Mouse (Mus musculus) right cerebral cortex, postnatal 10 days (tissue): ENCODE measurements around the gene Hap1.
"Not testable (repeated sequence)": the region's sequence is repeated elsewhere in the genome, so short reads cannot be mapped to it uniquely, and the experiment has no call there.

Source experiments
- DNase-seq, 2 experiments: peaks; one replicate each; pipeline ENCODE4 v3.0.0; 2021; ENCODE audit warnings: low spot score in 2 of 2

The Hap1 gene

GRCm38 (mm10) chr11:100355151-100355951 lies 577 bp downstream of the Hap1 start:
- DNase-seq, result peak; percentile 70 to 80

DNA sequence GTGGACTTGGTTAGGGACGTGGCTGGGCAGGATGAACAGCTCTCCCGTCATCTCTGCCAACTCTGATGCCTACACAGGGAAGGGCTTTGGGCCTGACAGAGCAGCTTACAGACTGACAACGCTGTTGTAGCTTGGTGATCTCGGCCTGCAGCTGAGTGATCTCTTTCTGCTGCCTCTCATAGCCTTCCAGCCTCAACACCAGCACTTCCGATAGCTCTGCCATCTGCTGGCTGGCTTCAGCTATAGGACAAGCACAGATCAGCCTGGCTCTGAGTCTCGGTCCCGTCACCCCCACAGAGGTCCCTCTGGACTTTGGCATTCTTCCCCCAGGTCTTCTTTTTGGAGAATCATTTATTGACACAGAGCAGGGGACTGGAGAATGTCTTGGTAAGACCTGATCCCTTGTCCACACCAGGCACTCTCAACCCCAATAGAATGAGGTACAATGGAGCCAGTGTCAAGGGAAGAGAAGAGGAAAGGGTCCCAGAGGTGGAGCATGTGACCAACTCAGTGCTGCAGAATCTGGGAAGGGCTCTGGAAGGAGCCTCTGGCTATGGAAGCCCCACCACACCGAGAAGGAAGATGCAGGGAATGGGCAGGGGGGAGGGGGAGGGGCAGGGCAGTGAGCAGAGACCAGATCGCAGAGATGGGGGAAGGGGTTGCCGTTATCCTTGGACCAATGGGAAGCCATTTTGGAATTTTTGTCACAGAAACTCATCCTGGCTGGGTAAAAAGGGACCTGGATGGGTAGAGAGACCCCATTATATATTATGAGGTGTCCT lies 3.7 kb downstream of the Hap1 start:
- DNase-seq, result peak in 1 of 2 experiments; percentile 66

DNA sequence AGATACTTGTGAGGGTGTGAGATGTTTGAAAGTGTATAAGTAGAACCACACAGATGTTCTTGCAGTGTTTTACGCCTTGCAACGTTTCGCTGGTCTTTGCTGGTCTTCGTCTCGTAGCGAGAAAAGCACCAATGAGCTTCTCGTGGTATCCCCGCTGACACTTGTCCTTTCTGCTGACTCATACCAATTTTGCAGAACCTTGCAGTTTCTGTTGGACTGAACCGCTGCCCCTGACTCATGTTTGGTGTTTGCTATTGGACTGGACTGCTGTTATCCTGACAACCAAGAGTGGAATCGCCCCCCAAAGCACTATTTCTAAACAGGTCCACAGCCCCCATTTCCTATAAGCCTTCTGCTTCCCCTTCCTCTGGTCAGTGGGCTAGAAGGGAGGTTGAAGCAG lies 11.7 kb downstream of the Hap1 start:
- DNase-seq, result no peak

DNA sequence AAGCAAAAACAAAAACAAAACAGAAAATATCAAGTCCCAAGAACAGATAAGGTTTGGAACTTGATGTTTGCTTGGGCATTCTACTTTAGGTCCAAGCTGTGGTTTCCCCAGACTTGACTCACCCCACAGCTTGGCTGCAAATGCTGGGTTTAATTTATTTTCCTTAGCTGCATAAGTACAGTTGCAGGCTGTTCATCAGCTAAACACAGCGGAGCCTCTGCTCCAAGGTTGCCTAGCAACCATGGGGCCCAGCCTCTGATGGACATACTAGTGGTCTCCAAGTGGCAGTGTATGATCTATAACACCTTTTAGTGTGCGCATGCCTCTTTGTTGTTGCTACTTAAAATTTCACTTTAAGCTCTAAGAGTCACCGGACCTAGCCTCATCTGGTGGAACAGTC lies 20.2 kb downstream of the Hap1 start:
- DNase-seq, result no peak

DNA sequence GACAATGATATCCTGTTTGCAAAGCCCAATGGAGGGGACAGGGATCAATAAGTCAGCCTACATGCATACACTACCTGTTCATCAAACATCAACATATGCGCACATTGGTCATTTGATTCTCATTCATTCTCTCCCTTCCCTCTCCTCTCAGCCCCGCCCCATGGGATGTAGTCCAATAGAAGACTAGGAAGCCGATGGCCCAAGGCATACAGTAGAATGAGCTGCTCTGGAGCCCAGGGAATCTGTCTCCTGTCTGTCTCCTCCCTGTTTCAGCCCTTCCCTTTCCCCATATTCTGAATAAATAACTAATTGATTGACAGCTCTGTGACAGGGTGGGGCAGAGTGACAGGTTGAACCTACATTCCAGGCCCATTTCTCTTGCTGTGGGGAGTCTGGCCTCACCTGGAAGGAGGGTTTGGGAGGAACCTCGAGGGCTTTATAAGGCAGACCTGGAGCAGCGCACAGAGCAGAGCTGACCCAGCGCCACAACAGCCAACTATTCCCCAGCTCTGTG lies 21.9 kb downstream of the Hap1 start, which contains the start of gene Gast:
Gene Gast (plus strand): TSS at position 464 of the 514 bp plus-strand sequence.
- DNase-seq, result peak in 1 of 2 experiments; percentile 23

DNA sequence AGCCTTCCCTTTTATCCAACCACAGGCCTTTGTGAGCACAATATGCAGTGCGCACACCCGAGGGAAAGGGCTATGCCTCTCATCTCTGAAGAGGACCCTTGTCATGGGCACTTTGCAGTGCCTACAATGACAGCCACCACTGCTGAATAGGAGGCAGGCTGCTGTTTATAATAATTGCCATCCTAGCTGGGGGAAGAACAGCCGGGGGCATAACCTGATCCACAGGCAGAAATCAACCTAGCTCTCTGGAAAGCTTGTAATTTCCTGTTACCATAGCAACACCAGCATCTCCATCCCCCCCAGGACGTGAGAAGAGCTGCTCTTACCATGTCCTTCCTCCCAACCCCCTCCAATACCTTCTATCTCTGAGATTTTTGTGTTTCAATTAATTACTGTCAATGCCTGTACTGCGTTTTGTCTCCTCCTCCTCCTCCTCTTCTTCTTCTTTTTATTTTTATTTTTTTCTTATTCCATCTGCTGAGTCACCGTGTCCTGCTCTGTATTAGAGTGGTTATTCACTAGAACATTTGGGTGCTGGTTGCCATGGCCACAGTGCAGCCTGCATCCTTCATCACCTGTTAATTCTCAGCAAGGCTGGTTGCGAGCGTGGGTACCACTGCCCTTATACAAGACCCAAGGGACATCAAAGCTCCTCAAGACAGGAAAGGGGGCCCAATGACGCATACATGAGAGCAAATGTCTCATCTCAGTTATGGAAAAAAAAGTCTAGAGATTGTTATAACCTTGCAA lies 23.0 kb downstream of the Hap1 start:
- DNase-seq, result peak; percentile 60 to 74

GRCm38 (mm10) chr11:100330816-100331375 lies 25.0 kb downstream of the Hap1 start:
- not testable (repeated sequence) for DNase-seq

GRCm38 (mm10) chr11:100330235-100330634 lies 25.7 kb downstream of the Hap1 start:
- no peak for DNase-seq

DNA sequence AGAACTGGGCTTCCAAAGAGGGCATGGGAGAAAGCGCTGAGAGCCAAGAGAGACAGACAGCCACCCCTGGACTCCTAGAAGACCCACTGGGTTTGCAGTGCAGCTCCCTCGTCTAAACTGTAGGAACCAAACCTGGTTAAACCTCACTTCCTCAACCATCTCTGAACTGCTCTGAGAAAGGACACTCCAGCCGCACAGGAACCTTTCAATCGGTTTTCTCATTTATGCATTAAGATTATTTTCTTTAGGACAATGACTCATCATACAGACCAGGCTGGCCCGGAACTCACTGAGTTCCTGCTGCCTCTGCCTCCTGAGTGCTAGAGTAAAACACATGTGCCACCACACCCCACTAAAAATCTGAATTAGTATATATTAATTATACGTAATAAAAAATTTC lies 28.2 kb downstream of the Hap1 start:
- DNase-seq, result no peak

DNA sequence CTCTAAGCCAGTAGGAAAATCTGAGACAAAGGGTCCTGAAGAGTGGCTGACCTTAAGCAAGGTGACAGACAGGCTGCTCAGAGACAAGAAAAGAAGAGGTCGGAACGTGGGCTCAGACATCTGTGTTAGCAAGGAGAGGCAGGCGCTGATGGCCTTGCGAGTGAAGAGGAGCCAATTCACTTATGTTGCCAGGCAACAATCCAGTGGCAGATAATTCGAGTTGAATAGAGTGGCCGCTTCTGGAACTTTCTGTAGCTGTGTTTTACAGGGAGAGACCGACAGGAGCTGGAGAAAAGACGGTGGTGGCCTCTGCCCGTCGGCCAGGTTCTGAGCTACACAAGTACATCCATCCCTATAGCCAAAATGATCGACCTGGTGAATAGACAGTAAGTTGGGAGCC lies 28.6 kb downstream of the Hap1 start:
- no peak for DNase-seq

GRCm38 (mm10) chr11:100325062-100325629 lies 30.8 kb downstream of the Hap1 start:
- no peak for DNase-seq

- peak in 1 of 2 experiments; percentile 64 for DNase-seq
Measured at GRCm38 (mm10) chr11:100323578-100323977, 32.4 kb downstream of the Hap1 start.

DNA sequence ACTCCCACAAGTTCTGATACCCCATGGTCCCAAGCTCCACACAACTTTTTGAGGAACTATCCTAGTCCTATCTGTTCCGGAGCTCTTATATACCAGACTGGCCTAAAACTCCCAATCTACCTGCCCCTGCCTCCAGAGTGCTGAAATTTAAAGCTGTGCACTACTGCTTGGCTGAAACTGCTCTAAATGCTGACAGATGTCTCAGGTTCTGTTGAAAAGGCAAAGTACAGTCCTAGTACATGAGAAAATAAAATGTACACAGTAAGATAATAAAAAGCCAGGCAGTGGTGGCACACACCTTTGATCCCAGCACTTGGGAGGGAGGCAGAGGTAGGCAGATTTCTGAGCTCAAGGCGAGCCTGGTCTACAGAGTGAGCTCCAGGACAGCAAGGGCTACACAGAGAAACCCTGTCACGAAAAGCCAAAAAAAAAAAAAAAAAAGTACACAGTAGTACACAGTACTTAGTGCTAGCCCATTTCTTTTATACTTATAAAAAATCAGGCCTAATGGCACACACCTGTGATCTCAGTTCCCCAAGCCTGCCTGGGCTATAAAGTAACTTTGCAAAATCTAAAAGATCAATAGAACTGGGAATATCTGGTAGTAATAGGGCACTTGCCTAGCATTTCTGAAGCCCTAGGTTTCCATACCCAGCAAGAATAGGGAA lies 33.2 kb downstream of the Hap1 start:
- DNase-seq, result no peak

DNA sequence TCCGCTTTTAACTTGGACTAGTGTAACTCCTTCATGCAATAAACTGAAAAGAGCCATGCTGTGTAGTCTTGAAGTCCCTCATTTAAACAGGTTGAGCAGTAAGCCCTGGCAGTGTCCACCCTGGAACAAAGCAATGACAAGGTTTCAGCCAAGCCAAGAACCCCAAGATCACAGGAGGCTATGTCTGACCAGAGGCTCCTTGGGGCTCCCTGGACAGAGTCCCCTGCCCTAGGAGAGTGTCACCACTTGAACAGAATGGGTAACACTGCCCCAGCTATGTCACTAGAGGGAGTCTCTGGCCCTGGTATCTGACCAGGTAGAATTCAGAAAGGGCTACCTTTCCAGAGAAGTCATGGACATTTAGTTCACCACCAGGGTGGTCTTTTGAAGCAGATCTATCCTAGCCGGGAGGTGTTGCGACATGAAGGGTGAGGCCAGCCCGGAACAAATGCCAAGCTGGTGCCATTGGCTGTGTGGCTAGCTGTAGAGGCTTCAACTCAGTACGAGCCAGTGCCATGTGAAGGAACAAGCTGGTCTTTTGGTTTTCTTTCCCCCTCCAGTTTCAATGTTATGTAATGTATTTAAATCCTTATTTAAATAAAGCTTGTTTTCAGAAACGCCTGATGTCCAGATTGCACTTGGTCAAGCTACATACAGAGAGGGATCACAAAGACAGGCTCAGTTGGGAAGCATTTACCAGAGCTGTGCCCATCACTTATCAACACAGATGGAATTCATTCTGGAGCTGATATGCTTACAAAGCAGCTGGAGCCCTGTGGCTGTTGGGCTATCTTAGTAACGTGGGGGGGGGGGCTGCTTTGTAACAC lies 34.2 kb downstream of the Hap1 start:
- DNase-seq, result not testable (repeated sequence)

GRCm38 (mm10) chr11:100320701-100321410 lies 35.1 kb downstream of the Hap1 start:
- not testable (repeated sequence) for DNase-seq

GRCm38 (mm10) chr11:100320172-100320630 lies 35.7 kb downstream of the Hap1 start:
- DNase-seq, result peak; percentile 96

- DNase-seq, result peak; percentile 100
Measured at GRCm38 (mm10) chr11:100319492-100320171, 36.3 kb downstream of the Hap1 start, which contains the start of gene Eif1. Gene Eif1 (plus strand): TSS chr11:100319885.
